Mouse (Mus musculus): ENCODE data around the gene Vmn2r99. TPM values are rescaled to one million over a fixed set of nuclear protein-coding genes. Genes with fewer than 3 reads are reported as not detected.

Vmn2r99 gene
- not detected in 2 replicates for polyA plus RNA-seq (2015; fragmentation: Nextera tagmentation; extraction: Ambion mirVana)

GRCm38 (mm10) chr17:19361649-19362048 lies at the start of gene Vmn2r99:
Vmn2r99 (plus strand) TSS chr17:19361949.
- Histone ChIP-seq H3K4me1 (no peaks in the 10 kb centered on the region), H3K9me3 (peaks cover 9% of the 10 kb centered on the region; the same call in 1 of the 2 replicates), H3K27me3 (no peaks in the 10 kb centered on the region), H3K4me3 (no peak within 1 kb of the TSS), H3K4me2 (no peak within 1 kb of the TSS), H3K27ac (no peak within 1 kb of the TSS), H3K36me3 (no peaks in the 10 kb centered on the region), H3K9ac (no peak within 1 kb of the TSS)
- no peak for ATAC-seq (ENCODE audit: insufficient number of reproducible peaks, insufficient read depth, low FRiP score, low TSS enrichment, low read depth)

- WGBS, result 87% methylated on average over 3 of the region's 3 CpGs
Measured at GRCm38 (mm10) chr17:19437623-19438022, 75.9 kb downstream of the Vmn2r99 start.

GRCm38 (mm10) chr17:19444932-19445331 lies 83.2 kb downstream of the Vmn2r99 start:
- ATAC-seq (ENCODE audit: insufficient number of reproducible peaks, insufficient read depth, low FRiP score, low TSS enrichment, low read depth), result no peak
- Histone ChIP-seq H3K4me1 (no peaks in the 10 kb centered on the region), H3K9ac (no peak overlapping the region), H3K4me3 (no peak overlapping the region), H3K36me3 (no peaks in the 10 kb centered on the region), H3K27ac (no peak overlapping the region), H3K27me3 (no peaks in the 10 kb centered on the region), H3K9me3 (peaks cover 11% of the 10 kb centered on the region; the same call in 1 of the 2 replicates), H3K4me2 (no peak overlapping the region)
- WGBS, result 88% methylated on average over 1 of the region's 1 CpGs

More at GRCm38 (mm10) chr17:19437623-19438022, 75.9 kb downstream of the Vmn2r99 start:
- H3K4me1 ChIP-seq, result no peaks in the 10 kb centered on the region
- no peak for ATAC-seq (ENCODE audit: insufficient number of reproducible peaks, insufficient read depth, low FRiP score, low TSS enrichment, low read depth)
- H3K9ac ChIP-seq, result no peak overlapping the region
- H3K4me2 ChIP-seq, result no peak overlapping the region
- H3K27ac ChIP-seq, result no peak overlapping the region
- no peak overlapping the region for H3K4me3 ChIP-seq
- no peaks in the 10 kb centered on the region for H3K27me3 ChIP-seq
- H3K36me3 ChIP-seq, result no peaks in the 10 kb centered on the region
- H3K9me3 ChIP-seq, result peaks cover 26% of the 10 kb centered on the region; the same call in 1 of the 2 replicates

Other genes with a start within 250 kb of the Vmn2r99 start
- not detected in 2 replicates for gene Vmn2r100, start 142.8 kb downstream of the Vmn2r99 start, polyA plus RNA-seq (2015; fragmentation: Nextera tagmentation; extraction: Ambion mirVana)
- not detected in 2 replicates for gene Vmn2r101, start 215.3 kb downstream of the Vmn2r99 start, polyA plus RNA-seq (2015; fragmentation: Nextera tagmentation; extraction: Ambion mirVana)